Mouse (Mus musculus): Measurements from ENCODE around the gene Kif1a.

The Kif1a gene

GRCm38 (mm10) chr1:93101571-93102061 is at the start of gene Kif1a:
Kif1a (minus strand) TSS chr1:93101951.
- no peak for DNase-seq (ENCODE audit: low spot score in 2 of 2)

GRCm38 (mm10) chr1:93150907-93151661 is 49.3 kb upstream of the Kif1a start:
- DNase-seq (ENCODE audit: low spot score in 2 of 2) = no peak

GRCm38 (mm10) chr1:93144176-93144575 is 42.4 kb upstream of the Kif1a start:
- DNase-seq (ENCODE audit: low spot score in 2 of 2) = no peak

GRCm38 (mm10) chr1:93142871-93143270 is 41.1 kb upstream of the Kif1a start:
- no peak for DNase-seq (ENCODE audit: low spot score in 2 of 2)

- DNase-seq (ENCODE audit: low spot score in 2 of 2) = no peak
These were observed 38.0 kb upstream of the Kif1a start for GRCm38 (mm10) chr1:93139713-93140112.

GRCm38 (mm10) chr1:93138534-93138933 is 36.8 kb upstream of the Kif1a start:
- DNase-seq (ENCODE audit: low spot score in 2 of 2) = no peak

GRCm38 (mm10) chr1:93135036-93135526 is 33.3 kb upstream of the Kif1a start, which contains the start of gene Agxt:
Agxt (plus strand) TSS chr1:93135240.
- no peak for DNase-seq (ENCODE audit: low spot score in 2 of 2)

GRCm38 (mm10) chr1:93132676-93133075 is 30.9 kb upstream of the Kif1a start:
- no peak for DNase-seq (ENCODE audit: low spot score in 2 of 2)

GRCm38 (mm10) chr1:93130242-93130983 is 28.7 kb upstream of the Kif1a start:
- DNase-seq (ENCODE audit: low spot score in 2 of 2) = no peak

- DNase-seq (ENCODE audit: low spot score in 2 of 2) = no peak
These were observed 27.1 kb upstream of the Kif1a start for GRCm38 (mm10) chr1:93128710-93129349.

- DNase-seq (ENCODE audit: low spot score in 2 of 2) = no peak
These were observed 26.5 kb upstream of the Kif1a start for GRCm38 (mm10) chr1:93128209-93128608.

- DNase-seq (ENCODE audit: low spot score in 2 of 2) = no peak
These were observed 23.5 kb upstream of the Kif1a start for GRCm38 (mm10) chr1:93125256-93125655.

- no peak for DNase-seq (ENCODE audit: low spot score in 2 of 2)
These were observed 22.3 kb upstream of the Kif1a start for GRCm38 (mm10) chr1:93124066-93124465.

- DNase-seq (ENCODE audit: low spot score in 2 of 2) = no peak
These were observed 21.6 kb upstream of the Kif1a start for GRCm38 (mm10) chr1:93123179-93123854.

GRCm38 (mm10) chr1:93118816-93119215 is 17.1 kb upstream of the Kif1a start:
- no peak for DNase-seq (ENCODE audit: low spot score in 2 of 2)

GRCm38 (mm10) chr1:93115471-93115870 is 13.7 kb upstream of the Kif1a start:
- no peak for DNase-seq (ENCODE audit: low spot score in 2 of 2)

- peak in 1 of 2 experiments; percentile 12 for DNase-seq (ENCODE audit: low spot score in 2 of 2)
These were observed 13.1 kb upstream of the Kif1a start for GRCm38 (mm10) chr1:93114713-93115463.

GRCm38 (mm10) chr1:93102700-93103099 is 949 bp upstream of the Kif1a start:
- DNase-seq (ENCODE audit: low spot score in 2 of 2) = no peak

GRCm38 (mm10) chr1:93100576-93101491 is 917 bp downstream of the Kif1a start:
- DNase-seq (ENCODE audit: low spot score in 2 of 2) = no peak

GRCm38 (mm10) chr1:93100243-93100575 is 1.5 kb downstream of the Kif1a start:
- no peak for DNase-seq (ENCODE audit: low spot score in 2 of 2)
